Mouse (Mus musculus) neural tube, embryonic 14.5 days (tissue): ENCODE measurements at regions not wholly inside any gene's neighbourhood (a gene's known extent, or its start where the extent isn't known, plus 50 kb on each side); places are given as distances from the start of the nearest gene placed in this dataset.

Experiments
- ATAC-seq: fragments of 200-750 bp; cut with Nextera tagmentation; 2 replicates; pipeline ENCODE4 v1.8.0; 2017; ENCODE audit warnings: low read depth, mild to moderate bottlenecking, moderate TSS enrichment, moderate library complexity
- H3K27ac ChIP-seq: fragments of 300-500 bp; sonication (generic); 2 replicates; pipeline ENCODE4 v1.5.1; 2014; ENCODE audit warnings: low read depth, mild to moderate bottlenecking, control low read depth, low read length, moderate library complexity, mixed read lengths
- H3K27me3 ChIP-seq: fragments of 300-500 bp; sonication (generic); 2 replicates; pipeline ENCODE4 v1.6.1; 2014; ENCODE audit warnings: low read length; ENCODE audit not compliant: control insufficient read depth, insufficient read depth
- H3K36me3 ChIP-seq: fragments of 300-500 bp; sonication (generic); 2 replicates; pipeline ENCODE4 v1.6.1; 2014; ENCODE audit warnings: low read length, mixed read lengths; ENCODE audit not compliant: control insufficient read depth, insufficient read depth
- H3K4me1 ChIP-seq: fragments of 300-500 bp; sonication (generic); 2 replicates; pipeline ENCODE4 v1.6.1; 2014; ENCODE audit warnings: low read length; ENCODE audit not compliant: control insufficient read depth, insufficient read depth
- H3K4me2 ChIP-seq: fragments of 300-500 bp; sonication (generic); 2 replicates; pipeline ENCODE4 v1.6.1; 2014; ENCODE audit warnings: mild to moderate bottlenecking, low read depth, low read length, control low read depth
- H3K4me3 ChIP-seq: fragments of 300-500 bp; sonication (generic); 2 replicates; pipeline ENCODE4 v1.5.1; 2014; ENCODE audit warnings: low read depth, low read length, control low read depth, mixed read lengths
- H3K9ac ChIP-seq: fragments of 300-500 bp; sonication (generic); replicated peaks from 2 replicates; pipeline ENCODE4 v1.6.1; 2014; ENCODE audit warnings: low read depth, mild to moderate bottlenecking, control low read depth, low read length, mixed read lengths
- H3K9me3 ChIP-seq: fragments of 300-500 bp; sonication (generic); 2 replicates; pipeline ENCODE4 v1.6.1; 2016; ENCODE audit warnings: low read length; ENCODE audit not compliant: control insufficient read depth
- WGBS: fragments of 180-500 bp; shearing (Covaris S2); extraction: QIAGEN DNeasy Blood & Tissue Kit; methylation state at CpG from one replicate; pipeline ENCODE4 v1.1.7; 2014; 5-methylcytosine and 5-hydroxymethylcytosine counted together

DNA sequence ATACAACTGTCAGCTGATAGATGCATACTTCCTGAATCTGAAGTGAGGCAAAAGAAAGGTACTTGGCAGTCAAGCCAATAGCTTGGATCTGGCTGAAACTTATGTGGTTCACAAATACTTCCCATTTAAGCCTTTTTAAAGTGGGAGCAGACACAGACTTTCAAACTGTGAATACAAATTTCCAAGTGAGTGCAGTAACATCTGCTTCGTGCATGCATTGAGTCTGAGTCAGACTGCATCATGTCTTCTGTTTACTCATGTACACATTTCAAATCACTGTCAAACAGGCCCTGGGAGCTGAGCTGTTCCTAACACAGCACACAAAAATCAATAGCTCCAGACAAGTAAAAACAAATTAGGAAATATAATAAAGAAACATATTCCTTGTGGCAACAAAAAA is 155.8 kb upstream of the Impad1 start:
- no peaks in the 10 kb centered on the region for H3K27me3 ChIP-seq
- no peaks in the 10 kb centered on the region for H3K9me3 ChIP-seq
- H3K4me1 ChIP-seq: no peaks in the 10 kb centered on the region
- H3K36me3 ChIP-seq: no peaks in the 10 kb centered on the region
- no peak overlapping the region for H3K4me2 ChIP-seq
- 69% methylated on average over 1 of the region's 1 CpGs for whole genome bisulfite sequencing
- H3K27ac ChIP-seq: no peak overlapping the region
- no peak overlapping the region for H3K9ac ChIP-seq
- ATAC-seq: no peak
- no peak overlapping the region for H3K4me3 ChIP-seq

GRCm38 (mm10) chr4:4944498-4944897 is 151.3 kb upstream of the Impad1 start:
- H3K9me3 ChIP-seq: no peaks in the 10 kb centered on the region
- ATAC-seq: no peak
- no peaks in the 10 kb centered on the region for H3K27me3 ChIP-seq
- no peak overlapping the region for H3K27ac ChIP-seq
- H3K4me2 ChIP-seq: no peak overlapping the region
- no peaks in the 10 kb centered on the region for H3K4me1 ChIP-seq
- H3K36me3 ChIP-seq: no peaks in the 10 kb centered on the region
- no peak overlapping the region for H3K4me3 ChIP-seq
- H3K9ac ChIP-seq: no peak overlapping the region

GRCm38 (mm10) chr4:4925741-4926140 is 132.6 kb upstream of the Impad1 start:
- H3K36me3 ChIP-seq: no peaks in the 10 kb centered on the region
- H3K27ac ChIP-seq: no peak overlapping the region
- H3K4me3 ChIP-seq: no peak overlapping the region
- H3K9me3 ChIP-seq: no peaks in the 10 kb centered on the region
- H3K27me3 ChIP-seq: no peaks in the 10 kb centered on the region
- no peaks in the 10 kb centered on the region for H3K4me1 ChIP-seq
- no peak overlapping the region for H3K9ac ChIP-seq
- no peak for ATAC-seq
- H3K4me2 ChIP-seq: no peak overlapping the region

DNA sequence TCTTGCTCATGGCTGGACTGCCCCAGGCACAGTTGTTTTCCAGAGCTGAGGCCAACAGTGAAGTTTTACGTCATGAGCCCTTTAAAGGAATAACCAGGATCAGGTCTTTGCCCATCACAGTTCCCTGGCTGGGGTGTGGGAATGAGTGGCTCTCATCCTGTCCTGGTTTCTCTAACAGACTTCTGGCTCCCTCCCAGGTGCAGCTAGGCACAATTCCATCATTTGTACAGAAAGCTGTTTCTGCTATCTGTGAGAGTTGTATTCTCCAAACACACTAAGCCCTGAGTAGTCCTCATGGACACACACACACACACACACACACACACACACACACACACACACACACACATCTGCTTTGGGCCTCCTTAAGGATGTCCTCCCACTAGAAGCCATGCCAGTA is 127.1 kb upstream of the Impad1 start:
- 89% methylated on average over 1 of the region's 1 CpGs for WGBS
- H3K27me3 ChIP-seq: no peaks in the 10 kb centered on the region
- no peak overlapping the region for H3K27ac ChIP-seq

GRCm38 (mm10) chr4:4875257-4875656 is 82.1 kb upstream of the Impad1 start:
- no peak for ATAC-seq

More for the DNA sequence above, 127.1 kb upstream of the Impad1 start:
- no peak for ATAC-seq
- H3K36me3 ChIP-seq: no peaks in the 10 kb centered on the region
- H3K4me2 ChIP-seq: no peak overlapping the region
- no peak overlapping the region for H3K4me3 ChIP-seq
- no peak overlapping the region for H3K9ac ChIP-seq
- no peaks in the 10 kb centered on the region for H3K9me3 ChIP-seq
- no peaks in the 10 kb centered on the region for H3K4me1 ChIP-seq

DNA sequence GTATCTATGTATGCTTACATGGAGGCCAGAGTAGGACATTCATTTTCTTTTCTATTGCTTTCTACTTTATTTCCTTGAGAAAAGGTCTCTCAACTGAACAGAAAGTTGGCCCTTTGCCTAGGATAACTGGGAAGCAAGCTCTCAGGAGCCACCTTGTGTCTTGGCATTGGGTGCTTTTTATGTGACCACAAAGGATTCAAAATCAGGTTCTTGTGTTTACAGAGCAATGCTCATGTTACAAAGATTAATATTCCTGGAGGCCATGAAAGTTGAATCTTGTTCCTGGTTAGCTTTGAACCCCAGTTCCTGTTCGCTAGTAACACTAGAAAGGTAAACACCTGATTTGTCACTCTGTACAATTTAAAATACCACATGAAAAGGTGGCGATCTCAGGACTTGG is 65.2 kb upstream of the Impad1 start:
- Histone ChIP-seq H3K27me3 (no peaks in the 10 kb centered on the region), H3K9me3 (no peaks in the 10 kb centered on the region), H3K9ac (no peak overlapping the region), H3K4me3 (no peak overlapping the region), H3K36me3 (no peaks in the 10 kb centered on the region), H3K4me1 (no peaks in the 10 kb centered on the region), H3K4me2 (no peak overlapping the region), H3K27ac (no peak overlapping the region)
- WGBS: 84% methylated on average over 2 of the region's 2 CpGs
- ATAC-seq: no peak

More at GRCm38 (mm10) chr4:4875257-4875656, 82.1 kb upstream of the Impad1 start:
- Histone ChIP-seq H3K9ac (no peak overlapping the region), H3K4me1 (no peaks in the 10 kb centered on the region), H3K4me2 (no peak overlapping the region), H3K36me3 (no peaks in the 10 kb centered on the region), H3K27me3 (no peaks in the 10 kb centered on the region), H3K9me3 (no peaks in the 10 kb centered on the region), H3K4me3 (no peak overlapping the region), H3K27ac (no peak overlapping the region)
